8 mouse cellular contexts compared by ENCODE assay signal in genomic region chr13:101692239-101692784, GRCm38 (mm10).
DNase-seq lines count a peak whose midpoint lies in the region; ATAC-seq and TF ChIP-seq lines count a peak whose summit lies in the region.

No protein-coding gene starts in this region.

- no peaks in the 10 kb centered on the region for H3K27me3 ChIP-seq in forebrain, embryonic 16.5 days (replicated peaks; ENCODE audit: control insufficient read depth, insufficient read depth, low read length)
- no peaks in the 10 kb centered on the region for H3K27me3 ChIP-seq in intestine, postnatal 0 days (replicated peaks; ENCODE audit: control insufficient read depth, insufficient read depth, low read length)
- no peaks in the 10 kb centered on the region for H3K27me3 ChIP-seq in midbrain, embryonic 15.5 days (replicated peaks)
- H3K27me3 ChIP-seq in stomach, postnatal 0 days (ENCODE audit: control insufficient read depth, insufficient read depth, low read length), result no peaks in the 10 kb centered on the region

- peak overlapping the region; percentile 51 for H3K4me3 ChIP-seq in forebrain, embryonic 16.5 days (replicated peaks; ENCODE audit: low read length)
- no peak overlapping the region for H3K4me3 ChIP-seq in intestine, postnatal 0 days (ENCODE audit: low read depth, low read length)
- H3K4me3 ChIP-seq in midbrain, embryonic 15.5 days, result peak overlapping the region; percentile 55
- H3K4me3 ChIP-seq in stomach, postnatal 0 days (ENCODE audit: low read depth, low read length), result peak overlapping the region; percentile 59

- H3K4me1 ChIP-seq in forebrain, embryonic 16.5 days (replicated peaks; ENCODE audit: control insufficient read depth, insufficient read depth, low read length), result peaks cover 37% of the 10 kb centered on the region
- H3K4me1 ChIP-seq in intestine, postnatal 0 days (replicated peaks; ENCODE audit: control insufficient read depth, insufficient read depth, low read length), result peaks cover 8% of the 10 kb centered on the region; the same call in 1 of the 2 replicates
- H3K4me1 ChIP-seq in midbrain, embryonic 15.5 days, result peaks cover 42% of the 10 kb centered on the region
- 0 out of 2 replicates have a peak, but pooled peaks cover 5% of the 10 kb centered on the region for H3K4me1 ChIP-seq in stomach, postnatal 0 days (replicated peaks; ENCODE audit: control insufficient read depth, insufficient read depth)

- TF ChIP-seq CTCF in intestine, postnatal 0 days (IDR thresholded peaks at IDR 0.05; ENCODE audit: low read depth), result no peak
- TF ChIP-seq CTCF in stomach, postnatal 0 days (IDR thresholded peaks at IDR 0.05; ENCODE audit: low read depth), result no peak

- intact Hi-C loops in left cerebral cortex, postnatal 10 days (cut with DNase I), result loop anchor here (2.0 to 5.0 kb wide), 5 partner anchors 180 to 840 kb away; no protein-coding TSS in a partner anchor

- peak overlapping the region; percentile 95 for H3K4me2 ChIP-seq in forebrain, embryonic 16.5 days (ENCODE audit: low read length)
- H3K4me2 ChIP-seq in intestine, postnatal 0 days (replicated peaks; ENCODE audit: low read depth), result peak overlapping the region; percentile 39
- H3K4me2 ChIP-seq in midbrain, embryonic 15.5 days, result peak overlapping the region; percentile 95
- peak overlapping the region; percentile 86 for H3K4me2 ChIP-seq in stomach, postnatal 0 days (replicated peaks; ENCODE audit: low read depth)

- H3K9me3 ChIP-seq in forebrain, embryonic 16.5 days (ENCODE audit: control insufficient read depth, low read length), result no peaks in the 10 kb centered on the region
- no peaks in the 10 kb centered on the region for H3K9me3 ChIP-seq in intestine, postnatal 0 days (ENCODE audit: control insufficient read depth)
- no peaks in the 10 kb centered on the region for H3K9me3 ChIP-seq in midbrain, embryonic 15.5 days
- H3K9me3 ChIP-seq in stomach, postnatal 0 days (ENCODE audit: control insufficient read depth, low read length), result no peaks in the 10 kb centered on the region

- 6% methylated on average over 17 of the region's 17 CpGs for WGBS in forebrain, embryonic 16.5 days
- 45% methylated on average over 17 of the region's 17 CpGs for WGBS in intestine, postnatal 0 days
- 8% methylated on average over 17 of the region's 17 CpGs for WGBS in midbrain, embryonic 15.5 days
- 36% methylated on average over 17 of the region's 17 CpGs for WGBS in stomach, postnatal 0 days

- DNase-seq in adrenal gland, postnatal 10 days, result peak; percentile 40
- DNase-seq in adrenal gland, adult 8-10 months, result no peak
- peak; percentile 86 to 89 for DNase-seq in cerebellum, adult 18-20 months
- peak; percentile 70 to 75 for DNase-seq in left cerebral cortex, postnatal 10 days (ENCODE audit: extremely low spot score in 1 of 2, low spot score in 2 of 2)
- DNase-seq in stomach, postnatal 0 days (ENCODE audit: low spot score), result no peak

- no peak for TF ChIP-seq EP300 in stomach, postnatal 0 days (optimal IDR thresholded peaks at IDR 0.05)

- H3K9ac ChIP-seq in forebrain, embryonic 16.5 days (replicated peaks; ENCODE audit: low read depth, low read length), result peak overlapping the region; percentile 67
- no peak overlapping the region for H3K9ac ChIP-seq in intestine, postnatal 0 days (ENCODE audit: low read depth, low read length)
- H3K9ac ChIP-seq in midbrain, embryonic 15.5 days, result peak overlapping the region; percentile 47
- peak overlapping the region; percentile 57 for H3K9ac ChIP-seq in stomach, postnatal 0 days (ENCODE audit: low read length)

- H3K27ac ChIP-seq in forebrain, embryonic 16.5 days (ENCODE audit: low read length), result peak overlapping the region; percentile 79
- no peak overlapping the region for H3K27ac ChIP-seq in intestine, postnatal 0 days (ENCODE audit: low read depth, low read length)
- peak overlapping the region; percentile 86 for H3K27ac ChIP-seq in midbrain, embryonic 15.5 days
- H3K27ac ChIP-seq in stomach, postnatal 0 days (replicated peaks), result peak overlapping the region; percentile 92

- peaks cover 4% of the 10 kb centered on the region; the same call in 1 of the 2 replicates for H3K36me3 ChIP-seq in forebrain, embryonic 16.5 days (ENCODE audit: control insufficient read depth, insufficient read depth)
- peaks cover 16% of the 10 kb centered on the region for H3K36me3 ChIP-seq in intestine, postnatal 0 days (ENCODE audit: control insufficient read depth, insufficient read depth)
- peaks cover 4% of the 10 kb centered on the region; the same call in 1 of the 2 replicates for H3K36me3 ChIP-seq in midbrain, embryonic 15.5 days (replicated peaks)
- peaks cover 8% of the 10 kb centered on the region for H3K36me3 ChIP-seq in stomach, postnatal 0 days (ENCODE audit: control insufficient read depth, insufficient read depth, low read length)

- peak; percentile 80 for ATAC-seq in forebrain, embryonic 16.5 days
- no peak for ATAC-seq in intestine, postnatal 0 days
- peak; percentile 88 for ATAC-seq in midbrain, embryonic 15.5 days (replicated peaks)
- ATAC-seq in stomach, postnatal 0 days (ENCODE audit: low FRiP score, low TSS enrichment), result peak; percentile 65

Comparison
In these comparisons a context has a peak if more than half of its experiments do, and no peak if none do; other contexts are left out.
1. DNase-seq: peak in adrenal gland, postnatal 10 days (single experiment), cerebellum, adult 18-20 months (2 of 2) and left cerebral cortex, postnatal 10 days (2 of 2); none in adrenal gland, adult 8-10 months (single experiment) and stomach, postnatal 0 days (single experiment).
2. H3K4me2 ChIP-seq: peak in every context shown above with its lines; median percentile 95 in forebrain, embryonic 16.5 days; 95 in midbrain, embryonic 15.5 days; 86 in stomach, postnatal 0 days; 39 in intestine, postnatal 0 days.